ENCODE assay signal across 21 mouse cellular contexts in genomic region chr6:124427289-124427688, GRCm38 (mm10). TPM values are rescaled to one million over a fixed set of nuclear protein-coding genes. Genes with fewer than 3 reads are reported as not detected.
DNase-seq lines count a peak whose midpoint lies in the region; ATAC-seq lines count a peak whose summit lies in the region.
"Had no signal": no experiment of that assay in that cellular context is flagged by ENCODE, and none has a peak within 500 bp of the region (broad histone marks: within the 10 kb centered on the region; RNA-seq: fewer than 3 reads in every experiment).

No protein-coding gene starts in this region.

- intact Hi-C loops in left cerebral cortex, postnatal 14 days (cut with DNase I) = no loop called here
- intact Hi-C loops in left cerebral cortex, postnatal 10 days (cut with DNase I) = no loop called here

- 53% methylated on average over 7 of the region's 7 CpGs for WGBS in heart, embryonic 12.5 days
- WGBS in embryonic facial prominence, embryonic 10.5 days = 88% methylated on average over 7 of the region's 7 CpGs

- DNase-seq in heart, postnatal 4 days = no peak
- DNase-seq in left cerebral cortex, postnatal 14 days (ENCODE audit: low spot score in 2 of 2) = peak; percentile 50 to 69
- no peak for DNase-seq in left cerebral cortex, postnatal 10 days (ENCODE audit: extremely low spot score in 1 of 2, low spot score in 2 of 2)
- DNase-seq in frontal cortex, postnatal 36 days (ENCODE audit: low spot score in 2 of 2) = peak; percentile 40 to 64
- no peak for DNase-seq in cerebellum, postnatal 14 days
- DNase-seq in embryonic facial prominence, embryonic 10.5 days (ENCODE audit: low spot score) = no peak
- DNase-seq: kidney, adult 8-10 months; kidney, postnatal 14 days; layer of hippocampus, postnatal 36 days; lung, adult 18-20 months; lung, postnatal 10 days; thymus, postnatal 25 days had no signal

- no peak for ATAC-seq in heart, embryonic 12.5 days (ENCODE audit: insufficient number of reproducible peaks, low FRiP score)
- ATAC-seq: intestine, embryonic 15.5 days; liver, embryonic 12.5 days; midbrain, embryonic 16.5 days had no signal

- H3K4me2 ChIP-seq in heart, embryonic 12.5 days = peak overlapping the region; percentile 14; the same call in 1 of the 2 replicates
- H3K4me2 ChIP-seq: embryonic facial prominence, embryonic 12.5 days; intestine, embryonic 15.5 days; limb, embryonic 13.5 days; liver, embryonic 12.5 days had no signal

- H3K9me3 ChIP-seq in heart, embryonic 12.5 days (replicated peaks) = 0 out of 2 replicates have a peak, but pooled peaks cover 4% of the 10 kb centered on the region
- no peaks in the 10 kb centered on the region for H3K9me3 ChIP-seq in embryonic facial prominence, embryonic 10.5 days
- H3K9me3 ChIP-seq: embryonic facial prominence, embryonic 12.5 days; hindbrain, embryonic 10.5 days; intestine, embryonic 15.5 days; liver, embryonic 12.5 days; midbrain, embryonic 10.5 days had no signal

- peaks cover 61% of the 10 kb centered on the region for H3K27me3 ChIP-seq in heart, embryonic 12.5 days (replicated peaks)
- no peaks in the 10 kb centered on the region for H3K27me3 ChIP-seq in embryonic facial prominence, embryonic 10.5 days (replicated peaks; ENCODE audit: low read depth, poor library complexity, severe bottlenecking)
- H3K27me3 ChIP-seq: embryonic facial prominence, embryonic 12.5 days; intestine, embryonic 15.5 days; limb, embryonic 13.5 days had no signal

- no peaks in the 10 kb centered on the region for H3K36me3 ChIP-seq in heart, embryonic 12.5 days
- H3K36me3 ChIP-seq in embryonic facial prominence, embryonic 10.5 days (replicated peaks) = no peaks in the 10 kb centered on the region
- H3K36me3 ChIP-seq: embryonic facial prominence, embryonic 12.5 days; hindbrain, embryonic 10.5 days; intestine, embryonic 15.5 days; limb, embryonic 13.5 days; liver, embryonic 12.5 days; midbrain, embryonic 10.5 days had no signal

- no peak overlapping the region for H3K27ac ChIP-seq in heart, embryonic 12.5 days (ENCODE audit: poor library complexity, severe bottlenecking)
- no peak overlapping the region for H3K27ac ChIP-seq in embryonic facial prominence, embryonic 10.5 days (replicated peaks)
- H3K27ac ChIP-seq: embryonic facial prominence, embryonic 12.5 days; hindbrain, embryonic 10.5 days; intestine, embryonic 15.5 days; limb, embryonic 13.5 days; liver, embryonic 12.5 days; midbrain, embryonic 10.5 days had no signal

- H3K9ac ChIP-seq in heart, embryonic 12.5 days = no peak overlapping the region
- H3K9ac ChIP-seq: embryonic facial prominence, embryonic 12.5 days; intestine, embryonic 15.5 days; limb, embryonic 13.5 days; liver, embryonic 12.5 days had no signal

- H3K4me1 ChIP-seq in heart, embryonic 12.5 days (replicated peaks) = peaks cover 35% of the 10 kb centered on the region
- H3K4me1 ChIP-seq in embryonic facial prominence, embryonic 10.5 days = peaks cover 18% of the 10 kb centered on the region
- H3K4me1 ChIP-seq: intestine, embryonic 15.5 days; limb, embryonic 13.5 days had no signal

- H3K4me3 ChIP-seq in heart, embryonic 12.5 days = no peak overlapping the region
- H3K4me3 ChIP-seq in embryonic facial prominence, embryonic 10.5 days = no peak overlapping the region
- H3K4me3 ChIP-seq: embryonic facial prominence, embryonic 12.5 days; hindbrain, embryonic 10.5 days; intestine, embryonic 15.5 days; limb, embryonic 13.5 days; liver, embryonic 12.5 days; midbrain, embryonic 10.5 days; myocyte had no signal

RNA-seq across cellular contexts. Expression of gene Pex5, which starts 12.4 kb away (rescaled TPM):
- polyA plus RNA-seq in heart, embryonic 12.5 days (2016; fragmentation: Nextera tagmentation; extraction: Ambion mirVana) = 23.7 and 25.4 TPM in 2 replicates
- 10 to 100 TPM; 26.1 TPM for total RNA-seq in heart, postnatal 4 days (2021)
- 10 to 100 TPM; 78.8 to 80.2 TPM for total RNA-seq in left cerebral cortex, postnatal 14 days (2021)
- 10 to 100 TPM; 79.0 to 84.6 TPM for total RNA-seq in left cerebral cortex, postnatal 10 days (2021)
- 43.3 and 44.9 TPM in 2 replicates for polyA plus RNA-seq in embryonic facial prominence, embryonic 10.5 days (2016; fragmentation: Nextera tagmentation; extraction: Ambion mirVana)

RNA-seq across cellular contexts. Expression of gene Clstn3, which starts 37.3 kb away (rescaled TPM):
- polyA plus RNA-seq in heart, embryonic 12.5 days (2016; fragmentation: Nextera tagmentation; extraction: Ambion mirVana) = 1.5 and 1.7 TPM in 2 replicates
- total RNA-seq in heart, postnatal 4 days (2021) = under 1 TPM; 0.65 to 0.79 TPM
- 100 to 1,000 TPM; 371 to 377 TPM for total RNA-seq in left cerebral cortex, postnatal 14 days (2021)
- total RNA-seq in left cerebral cortex, postnatal 10 days (2021) = 100 to 1,000 TPM; 333 TPM
- polyA plus RNA-seq in embryonic facial prominence, embryonic 10.5 days (2016; fragmentation: Nextera tagmentation; extraction: Ambion mirVana) = 5.5 and 8.7 TPM in 2 replicates

Comparison
In these comparisons a context has a peak if more than half of its experiments do, and no peak if none do; other contexts are left out.
1. DNase-seq: peak in left cerebral cortex, postnatal 14 days (2 of 2) and frontal cortex, postnatal 36 days (2 of 2); none in heart, postnatal 4 days (single experiment), left cerebral cortex, postnatal 10 days (0 of 2), cerebellum, postnatal 14 days (0 of 2) and embryonic facial prominence, embryonic 10.5 days (single experiment).
2. RNA of gene Clstn3, which starts 37.3 kb away (total RNA-seq): 371 to 377 TPM in left cerebral cortex, postnatal 14 days and 333 TPM in left cerebral cortex, postnatal 10 days; 0.65 to 0.79 TPM in heart, postnatal 4 days; every median in the first group is over 100 times any median in the second.